Mouse (Mus musculus): ENCODE results near the gene Samd1.

The Samd1 gene

DNA sequence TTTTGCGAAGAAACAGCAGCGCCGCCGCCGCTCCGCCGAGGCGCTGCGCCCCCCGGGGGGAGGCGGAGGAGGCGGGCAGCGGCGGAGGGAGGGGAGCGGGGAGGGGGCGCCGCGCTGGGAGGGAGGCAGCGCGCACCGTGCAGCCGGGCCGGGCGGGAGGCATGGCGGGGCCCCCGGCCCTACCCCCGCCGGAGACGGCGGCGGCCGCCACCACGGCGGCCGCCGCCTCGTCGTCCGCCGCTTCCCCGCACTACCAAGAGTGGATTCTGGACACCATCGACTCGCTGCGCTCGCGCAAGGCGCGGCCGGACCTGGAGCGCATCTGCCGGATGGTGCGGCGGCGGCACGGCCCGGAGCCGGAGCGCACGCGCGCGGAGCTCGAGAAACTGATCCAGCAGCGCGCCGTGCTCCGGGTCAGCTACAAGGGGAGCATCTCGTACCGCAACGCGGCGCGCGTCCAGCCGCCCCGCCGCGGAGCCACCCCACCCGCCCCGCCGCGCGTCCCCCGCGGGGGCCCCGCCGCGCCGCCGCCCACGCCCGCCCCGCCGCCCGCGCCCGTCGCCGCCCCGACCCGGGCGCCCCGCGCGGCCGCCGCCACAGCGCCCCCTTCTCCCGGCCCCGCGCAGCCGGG, at the start of gene Samd1:
Gene Samd1 (plus strand): TSS at position 162 of the 631 bp plus-strand sequence.
- DNase-seq (ENCODE audit: low read depth), result peak; percentile 68

DNA sequence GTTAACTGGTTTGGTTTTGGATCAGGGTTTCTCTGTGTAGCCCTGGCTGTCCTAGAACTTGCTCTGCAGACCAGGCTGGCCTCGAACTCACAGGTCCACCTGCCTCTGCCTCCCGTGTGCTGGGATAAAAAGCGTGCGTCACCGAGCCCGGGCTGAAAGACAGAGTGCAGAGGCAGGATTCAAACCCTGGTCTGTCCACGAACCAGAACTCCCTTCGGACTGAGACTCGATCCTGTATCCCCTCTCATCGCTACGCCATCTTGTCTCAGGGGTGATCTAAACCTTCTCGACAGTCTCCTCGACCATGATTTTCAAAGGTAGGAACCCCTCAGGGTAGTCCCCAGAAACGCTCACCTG, 42.7 kb upstream of the Samd1 start:
- DNase-seq (ENCODE audit: low read depth), result no peak

DNA sequence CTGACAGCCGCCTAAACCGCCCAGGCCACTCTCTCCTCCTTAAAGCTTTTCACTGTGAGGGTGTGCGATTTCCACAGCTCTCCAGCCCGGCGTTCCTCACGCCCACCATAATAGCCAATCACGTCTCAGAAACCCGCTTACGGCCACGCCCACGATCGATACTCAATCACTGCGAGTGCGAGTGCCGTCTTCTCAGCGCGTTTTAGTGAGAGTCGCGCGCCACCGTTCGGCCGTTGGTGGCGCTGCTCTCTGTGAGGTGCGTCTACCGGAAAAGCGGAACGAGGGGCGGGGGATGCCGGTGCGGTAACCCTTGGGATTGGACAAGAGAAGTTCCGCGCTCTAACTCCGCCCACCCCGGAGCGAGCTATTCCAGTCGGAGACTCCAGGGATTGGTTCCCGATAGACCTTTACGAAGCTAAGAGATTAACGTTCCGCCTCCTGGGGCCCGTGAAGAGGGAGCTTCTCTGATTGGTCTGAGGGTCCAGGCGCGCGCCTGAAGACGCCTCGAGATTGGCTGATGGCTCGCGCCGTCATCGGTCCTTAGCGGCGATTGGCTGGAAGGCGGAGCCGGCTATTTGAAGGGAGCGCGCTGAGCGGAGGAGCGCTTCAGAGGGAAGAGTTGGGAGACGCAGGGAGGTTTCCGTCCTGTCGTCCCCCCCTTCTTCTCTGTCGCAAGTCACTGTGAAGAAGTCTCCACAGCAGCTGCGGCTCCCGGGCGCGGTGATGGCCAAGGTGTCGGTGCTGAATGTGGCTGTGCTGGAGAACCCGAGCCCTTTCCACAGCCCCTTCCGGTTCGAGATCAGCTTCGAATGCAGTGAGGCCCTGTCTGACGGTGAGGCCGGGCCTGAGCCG, 42.1 kb upstream of the Samd1 start, which contains the start of the genes Gm10644 and Asf1b:
Gene Gm10644 (minus strand): TSS at position 100 of the 852 bp plus-strand sequence.
Gene Asf1b (plus strand): TSS at position 402 of the 852 bp plus-strand sequence.
- DNase-seq (ENCODE audit: low read depth), result peak; percentile 100

DNA sequence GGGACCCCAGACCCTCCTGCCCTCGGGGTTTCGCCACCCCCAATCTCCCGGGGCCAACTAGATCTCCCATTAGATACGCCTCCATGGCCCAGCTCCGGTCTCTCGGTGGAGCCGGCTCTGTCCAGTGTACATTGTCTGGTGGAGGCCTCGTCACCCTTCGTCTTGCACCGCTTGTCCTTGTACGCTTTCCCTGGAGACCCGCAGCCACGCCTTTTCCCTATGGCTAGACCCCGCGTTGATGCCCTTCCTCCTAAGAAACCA, 41.6 kb upstream of the Samd1 start:
- no peak for DNase-seq (ENCODE audit: low read depth)

DNA sequence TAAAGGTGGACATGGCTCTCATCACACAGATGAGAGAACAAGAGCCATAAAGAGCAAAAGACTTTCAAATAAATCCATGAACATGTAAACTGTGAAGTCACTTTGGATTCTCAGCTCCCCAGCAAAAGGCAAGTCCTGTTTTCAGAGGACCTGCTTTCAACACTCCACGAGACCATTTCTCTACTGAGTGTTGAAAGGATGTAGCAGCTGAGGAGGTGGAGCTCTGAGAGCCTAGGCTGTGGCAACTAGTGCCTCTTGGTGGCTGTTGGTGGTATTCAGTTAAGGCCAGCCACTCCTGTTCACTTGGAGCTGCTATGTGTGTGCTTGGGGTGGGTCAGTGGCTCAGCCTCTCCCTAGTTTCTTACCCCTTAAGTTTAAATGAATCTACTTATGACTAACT, 40.7 kb upstream of the Samd1 start:
- peak; percentile 50 for DNase-seq (ENCODE audit: low read depth)

DNA sequence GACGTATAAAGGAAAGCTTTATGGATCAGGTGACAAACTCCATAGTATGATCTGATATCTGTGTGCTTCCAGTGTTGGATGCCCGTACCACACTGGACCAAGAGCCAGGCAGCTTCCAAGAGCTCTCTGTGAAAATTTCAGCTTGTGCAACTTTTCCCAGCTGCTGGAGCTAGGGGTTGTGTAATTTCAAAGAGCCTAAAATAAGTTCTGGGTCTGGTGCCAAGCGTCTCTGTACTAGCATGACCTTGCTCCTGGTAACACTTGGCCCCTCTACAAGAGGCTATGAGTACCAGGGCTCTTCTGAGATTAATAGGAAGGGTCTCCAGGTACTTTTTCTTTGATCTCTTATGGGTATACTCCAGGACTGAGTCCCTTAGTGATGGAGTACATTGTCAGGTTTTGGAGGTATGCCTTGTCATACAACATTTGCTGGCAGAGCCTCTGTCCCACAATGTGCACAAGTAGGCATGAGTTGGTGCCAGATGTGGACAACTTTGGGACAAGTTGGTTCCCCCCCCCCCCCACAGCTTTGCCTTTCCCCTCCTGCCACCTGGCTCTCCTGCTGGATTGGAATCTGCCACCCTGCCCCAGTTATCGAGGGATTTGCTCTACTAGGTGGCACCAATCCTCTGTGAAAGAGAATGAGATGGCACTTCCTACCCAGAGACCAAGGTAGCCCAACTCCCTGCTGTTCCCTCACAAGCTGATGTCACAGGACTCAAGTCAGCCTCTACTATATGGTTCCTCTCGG, 33.3 kb upstream of the Samd1 start:
- peak; percentile 71 for DNase-seq (ENCODE audit: low read depth)

DNA sequence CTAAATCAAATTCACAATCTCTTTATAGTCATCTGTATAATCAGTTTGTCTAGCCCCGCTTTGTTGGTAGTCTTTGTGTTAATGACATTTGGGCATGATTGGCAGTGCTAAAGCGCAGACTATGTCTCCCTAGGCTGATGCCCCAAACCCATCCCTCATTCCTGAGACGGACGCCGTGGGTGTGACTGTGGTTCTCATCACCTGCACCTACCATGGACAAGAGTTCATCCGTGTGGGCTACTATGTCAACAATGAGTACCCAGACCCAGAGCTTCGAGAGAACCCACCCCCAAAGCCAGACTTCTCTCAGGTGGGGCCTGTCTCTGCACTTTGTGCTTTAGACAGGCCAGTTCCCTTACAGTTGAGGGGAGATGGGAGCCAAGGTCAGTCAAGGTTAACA, 29.8 kb upstream of the Samd1 start:
- no peak for DNase-seq (ENCODE audit: low read depth)

DNA sequence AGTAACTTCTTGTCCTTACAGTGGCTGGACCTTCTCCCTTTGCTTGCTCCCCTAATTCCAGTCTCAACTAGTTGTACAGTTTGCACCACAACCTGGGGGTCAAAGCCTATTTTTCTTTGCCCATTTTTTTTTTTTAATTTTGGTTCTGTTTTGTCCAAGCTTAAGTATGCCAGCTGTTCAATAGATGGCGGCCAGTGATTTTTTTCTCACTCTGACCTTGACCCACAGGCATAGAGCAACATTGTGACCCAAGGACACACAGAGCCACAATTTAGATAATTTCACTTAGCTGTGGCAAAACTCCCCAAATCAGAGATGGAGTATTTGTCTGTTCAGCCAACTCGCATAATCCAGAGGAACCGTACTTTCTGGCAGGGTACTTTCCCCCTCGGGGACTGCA, 26.4 kb upstream of the Samd1 start:
- no peak for DNase-seq (ENCODE audit: low read depth)

DNA sequence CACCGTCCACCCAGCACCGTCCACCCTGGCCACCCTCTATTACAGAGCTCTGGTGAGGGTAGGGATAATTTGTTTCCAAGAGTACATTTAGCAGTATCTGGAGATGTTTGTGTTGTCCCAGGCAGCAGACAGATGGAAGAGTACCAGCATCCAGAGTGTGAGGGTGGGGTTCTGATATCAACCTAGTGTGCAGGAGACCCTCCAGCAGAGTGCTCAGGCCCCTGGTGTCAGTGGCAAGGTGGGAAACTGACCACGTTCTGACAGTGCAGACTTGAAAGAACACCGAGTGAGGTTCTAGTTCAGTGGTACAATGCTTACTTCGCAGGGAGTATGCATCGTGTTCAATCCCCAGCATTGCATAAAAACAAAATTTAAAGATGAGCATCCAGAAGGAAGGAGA, 25.8 kb upstream of the Samd1 start:
- no peak for DNase-seq (ENCODE audit: low read depth)

DNA sequence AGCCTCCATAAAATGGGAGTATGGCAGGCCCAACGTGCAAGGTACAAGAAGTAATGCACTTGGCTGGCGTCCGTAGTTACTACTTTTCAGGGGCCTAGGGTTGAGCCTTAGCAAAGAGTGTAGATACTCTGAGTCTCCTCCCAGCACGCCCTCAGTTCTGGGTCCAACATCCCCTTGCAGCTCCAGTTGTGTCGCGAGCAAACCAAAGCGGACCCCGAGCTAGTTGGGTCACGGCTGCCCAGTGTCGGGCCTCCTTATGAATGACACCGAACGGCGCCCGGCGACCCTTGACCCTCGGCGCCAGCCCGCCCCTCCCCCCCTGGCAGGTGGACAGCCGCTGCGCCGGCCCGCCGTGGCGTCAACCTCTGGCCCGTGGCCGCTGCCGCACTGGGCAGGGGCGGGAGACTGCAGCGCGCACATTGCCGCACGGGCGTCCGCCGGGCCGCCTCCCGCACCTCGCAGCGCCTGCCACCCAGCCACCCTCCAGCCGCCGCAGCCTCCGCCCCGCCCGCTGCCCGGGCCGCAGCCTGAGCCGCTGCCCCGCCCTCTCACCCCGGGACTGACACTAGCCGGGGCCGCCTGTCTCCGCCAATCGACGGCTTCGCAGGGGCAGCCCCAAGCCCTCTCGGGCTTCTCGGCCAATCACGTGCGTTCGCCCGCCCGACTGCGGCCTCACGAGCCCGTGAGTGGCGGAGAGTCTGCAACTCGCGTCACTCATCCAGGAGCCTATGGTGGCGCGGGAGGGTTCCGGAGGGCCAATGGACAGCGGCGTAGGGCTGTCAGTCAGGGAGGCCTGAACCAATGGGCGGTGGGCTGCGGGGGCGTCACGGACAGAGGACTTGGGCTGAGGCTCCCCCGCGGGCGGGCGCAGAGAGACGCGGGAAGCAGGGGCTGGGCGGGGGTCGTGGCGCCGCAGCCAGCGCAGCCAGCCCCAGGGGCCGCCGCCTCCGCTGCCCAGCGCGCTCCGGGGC, 25.0 kb upstream of the Samd1 start, which contains the start of gene Prkaca:
Gene Prkaca (plus strand): TSS at position 844 of the 971 bp plus-strand sequence.
- peak; percentile 98 for DNase-seq (ENCODE audit: low read depth)

DNA sequence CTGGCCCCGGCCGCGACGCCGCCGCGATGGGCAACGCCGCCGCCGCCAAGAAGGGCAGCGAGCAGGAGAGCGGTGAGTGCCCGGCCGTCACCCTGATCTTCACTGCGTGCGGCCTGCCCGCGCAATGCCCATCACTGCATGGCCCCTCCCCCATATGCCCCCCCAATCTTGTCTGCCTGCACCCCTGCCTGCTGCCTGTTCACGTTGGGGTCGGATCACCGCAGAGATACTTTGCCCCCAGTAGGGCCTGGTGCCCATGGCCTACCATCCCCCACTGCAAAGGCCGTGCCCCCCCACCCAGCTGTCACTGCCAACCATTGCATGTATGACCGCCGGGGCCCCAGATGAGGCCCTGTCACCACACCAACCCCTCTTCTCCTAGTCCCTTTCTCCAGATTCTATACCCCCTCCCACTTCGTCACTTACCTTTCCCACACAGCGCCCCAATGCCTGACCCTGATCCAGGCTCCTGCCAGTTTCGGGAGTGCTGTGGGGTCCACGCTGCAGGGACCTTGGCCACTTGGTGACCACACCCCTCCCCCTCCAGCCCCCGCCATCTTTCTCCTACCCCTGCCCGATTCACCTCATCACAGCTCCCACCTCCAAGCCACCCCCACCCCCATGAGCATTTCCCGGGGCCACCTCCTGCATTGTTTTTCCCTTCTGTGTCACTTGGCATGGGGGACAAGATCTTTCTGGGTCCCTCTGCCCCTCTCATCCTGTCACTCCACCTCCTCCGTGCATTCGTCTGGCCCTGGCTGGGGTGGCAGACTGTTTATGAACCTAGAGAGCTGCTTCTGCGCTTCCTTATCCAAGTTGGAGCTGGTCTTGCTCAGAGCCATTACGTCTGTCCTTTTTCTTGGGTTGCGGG, 24.1 kb upstream of the Samd1 start:
- DNase-seq (ENCODE audit: low read depth), result no peak

DNA sequence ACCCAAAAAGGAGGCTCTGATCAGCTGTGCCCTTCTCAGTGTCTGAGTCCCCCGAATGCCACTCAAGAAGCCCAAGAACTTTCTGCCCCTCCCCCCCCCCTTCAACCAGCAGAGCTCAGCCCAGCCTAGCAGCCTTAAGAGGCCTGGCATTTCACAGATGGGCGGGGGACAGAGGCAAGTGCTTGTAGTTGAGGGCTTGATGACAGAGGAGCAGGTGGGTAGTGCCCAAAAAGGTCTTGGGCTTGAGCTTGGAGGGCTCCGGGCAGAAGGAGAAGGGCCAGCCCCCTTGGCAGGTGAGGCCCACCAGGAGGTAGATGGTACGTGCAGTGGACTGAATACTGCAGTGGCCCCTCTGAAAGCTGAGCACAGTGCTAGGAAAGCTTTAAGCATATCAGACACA, 23.0 kb upstream of the Samd1 start:
- DNase-seq (ENCODE audit: low read depth), result no peak

DNA sequence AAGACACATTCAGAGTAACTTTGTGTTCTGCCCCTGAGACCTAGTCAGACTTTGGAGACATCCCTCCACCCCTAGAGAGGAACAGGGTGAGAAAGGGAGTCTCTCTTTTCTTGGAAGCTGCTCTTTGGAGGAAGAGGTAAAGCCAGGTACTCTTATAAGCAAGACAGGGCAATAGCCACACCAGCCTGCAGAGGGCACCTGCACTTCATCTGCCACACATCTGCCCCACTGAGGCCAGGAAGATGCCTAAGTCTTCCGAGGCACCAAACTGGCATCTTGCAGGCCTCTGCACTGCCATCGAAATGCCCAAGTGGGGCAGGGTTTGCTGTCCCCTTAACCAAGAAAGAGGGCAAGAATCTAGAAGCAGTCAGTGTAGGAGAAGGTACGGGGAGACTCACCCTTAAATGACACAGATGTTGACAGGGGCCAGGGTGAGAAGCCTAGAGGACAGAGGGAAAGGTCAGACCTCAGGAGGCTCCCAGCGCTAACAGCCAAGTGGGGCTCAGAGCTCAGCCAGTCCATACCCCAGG, 21.3 kb upstream of the Samd1 start:
- DNase-seq (ENCODE audit: low read depth), result peak; percentile 32

DNA sequence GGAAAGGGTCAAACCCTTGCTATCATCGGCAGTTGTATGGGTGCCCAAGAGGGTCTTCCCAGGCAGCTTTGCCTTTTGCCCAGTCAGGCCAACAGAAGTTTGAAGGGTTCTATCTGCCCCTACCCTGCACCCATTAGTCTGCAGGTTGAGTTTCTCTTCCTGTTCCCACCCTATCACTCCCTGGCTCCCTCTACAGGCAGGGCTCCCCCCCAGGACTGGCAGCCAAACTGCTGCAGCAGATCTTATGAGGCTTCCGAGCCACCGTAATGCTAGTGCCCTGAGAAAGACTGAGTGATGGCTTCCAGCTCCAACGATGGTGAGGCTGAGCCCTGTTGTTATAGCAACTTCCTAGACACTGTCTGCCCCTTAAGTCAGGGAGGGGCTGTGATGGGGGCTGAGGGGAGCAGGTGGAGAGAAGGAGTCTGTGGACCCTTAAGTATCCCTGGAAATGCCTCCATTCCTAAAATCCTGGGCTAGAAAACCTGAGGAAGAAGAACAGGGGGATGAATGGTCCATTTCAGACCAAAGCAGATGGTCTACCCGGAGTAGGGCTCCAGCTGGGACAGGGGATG, 20.6 kb upstream of the Samd1 start:
- DNase-seq (ENCODE audit: low read depth), result no peak

DNA sequence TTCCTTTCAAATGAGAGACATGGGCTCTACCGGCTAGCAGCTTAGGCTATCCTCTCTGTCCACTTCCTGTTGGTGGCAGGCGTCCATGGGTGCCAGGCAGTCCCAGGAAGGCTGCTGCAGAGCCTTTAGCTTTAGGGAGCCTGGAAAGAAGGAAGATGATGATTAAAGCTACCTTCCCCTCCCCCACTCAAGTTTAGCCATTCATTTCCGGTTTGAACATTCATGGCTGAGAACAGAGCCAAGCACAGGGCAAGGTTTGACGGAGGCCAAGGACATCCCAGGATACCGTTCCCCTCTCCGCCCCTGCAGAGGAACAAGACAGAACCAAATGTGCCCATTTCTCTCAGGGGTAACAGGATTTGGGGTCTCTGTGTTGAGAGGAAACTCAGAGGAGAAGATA, 19.8 kb upstream of the Samd1 start:
- no peak for DNase-seq (ENCODE audit: low read depth)

DNA sequence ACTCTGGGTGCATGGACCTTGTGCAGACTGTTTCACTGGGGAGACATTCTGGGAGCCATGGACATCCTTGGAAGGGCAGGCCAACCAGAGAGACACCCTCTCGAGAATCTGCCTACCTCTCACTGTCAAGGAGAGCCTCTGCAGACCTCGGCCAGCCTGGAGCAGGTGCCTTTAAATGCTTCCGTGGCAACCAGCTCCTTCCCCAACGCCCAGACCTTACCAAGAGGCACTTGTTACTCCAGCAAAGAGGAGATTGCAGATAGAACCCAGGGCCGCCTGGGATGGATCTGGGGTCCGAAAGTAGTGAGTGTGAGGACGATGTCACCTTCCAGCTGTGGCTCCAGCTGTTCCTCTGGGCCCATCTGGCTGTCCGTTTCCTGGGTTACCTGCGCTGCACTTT, 19.3 kb upstream of the Samd1 start:
- DNase-seq (ENCODE audit: low read depth), result no peak

DNA sequence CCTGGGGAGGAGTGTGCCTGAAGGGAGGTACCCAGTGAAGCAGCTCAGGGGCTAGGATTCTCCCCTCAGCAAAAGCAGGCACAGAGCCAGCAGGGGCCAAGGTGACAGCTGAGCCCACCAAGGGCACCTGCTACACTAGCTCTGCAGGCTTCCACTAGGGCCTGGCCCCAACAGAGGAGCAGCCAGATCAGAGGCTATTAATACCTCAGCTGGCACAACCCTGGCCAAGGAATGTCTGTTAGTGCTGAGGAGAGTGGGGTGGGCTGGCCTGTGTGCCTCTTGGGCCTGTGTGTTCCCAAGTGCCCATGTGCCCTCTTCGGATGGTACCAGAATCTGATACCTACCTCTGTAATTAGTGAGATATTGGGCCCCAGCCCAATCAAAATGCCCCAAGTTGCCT, 17.2 kb upstream of the Samd1 start:
- no peak for DNase-seq (ENCODE audit: low read depth)

DNA sequence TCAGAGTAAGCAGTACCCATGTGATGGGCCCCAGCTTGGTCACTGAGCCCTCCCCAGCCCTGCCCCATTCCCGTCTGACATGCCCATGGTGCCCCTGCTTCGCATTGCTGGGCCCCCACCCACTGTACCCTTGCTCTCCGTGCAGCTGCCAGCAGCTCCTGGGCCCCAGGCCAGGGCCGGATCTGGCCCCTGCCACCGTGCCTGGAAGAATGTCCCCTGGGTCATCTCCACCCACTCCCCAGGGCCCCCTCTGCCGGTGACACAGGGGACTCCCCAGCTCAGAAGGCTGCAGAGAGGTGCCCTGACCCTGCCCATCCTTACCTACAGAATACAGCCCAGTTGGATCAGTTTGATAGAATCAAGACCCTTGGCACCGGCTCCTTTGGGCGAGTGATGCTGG, 16.6 kb upstream of the Samd1 start:
- no peak for DNase-seq (ENCODE audit: low read depth)

DNA sequence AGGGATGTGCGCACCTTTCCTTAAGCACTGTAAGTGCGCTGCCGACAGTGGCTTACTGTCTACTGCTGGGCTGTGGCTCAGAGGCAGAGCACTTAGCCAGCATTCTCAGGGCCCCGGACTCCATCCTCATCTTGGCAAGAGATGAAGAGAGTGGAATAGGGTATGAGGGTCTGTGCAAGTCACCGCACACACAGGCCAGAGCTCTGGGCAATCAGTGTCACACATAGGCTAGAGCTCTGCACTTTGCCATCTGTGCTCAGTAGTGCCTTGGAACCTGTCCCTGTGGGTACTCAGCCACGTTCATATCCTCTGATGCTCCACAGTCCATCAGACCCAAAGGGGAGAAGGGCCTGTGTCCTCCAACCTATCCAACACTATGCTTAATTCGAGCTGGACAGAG, 15.9 kb upstream of the Samd1 start:
- DNase-seq (ENCODE audit: low read depth), result no peak

DNA sequence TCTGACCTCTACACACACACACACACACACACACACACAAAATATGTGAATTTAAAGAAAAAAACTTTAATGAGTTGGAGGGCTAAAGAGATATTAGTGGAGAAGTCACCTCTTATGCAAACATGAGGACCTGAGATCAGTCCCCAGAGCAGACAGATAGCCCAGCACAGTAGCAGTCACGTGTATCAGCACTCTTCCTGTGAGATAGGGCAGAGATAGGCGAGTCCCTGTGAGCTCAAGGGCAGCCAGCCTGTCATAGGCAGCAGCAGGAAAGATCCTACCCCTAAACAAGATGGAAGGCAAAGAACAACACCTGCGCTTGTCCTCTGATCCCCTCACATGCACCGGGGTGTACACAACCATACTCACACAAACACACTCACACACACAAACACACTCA, 15.0 kb upstream of the Samd1 start:
- no peak for DNase-seq (ENCODE audit: low read depth)

Data from NIH3T3 (cell line).